Mouse (Mus musculus): Measurements from ENCODE around the gene Ephx4.
"Not testable (repeated sequence)": the region's sequence is repeated elsewhere in the genome, so short reads cannot be mapped to it uniquely, and the experiment has no call there.

The Ephx4 gene

GRCm38 (mm10) chr5:107402436-107402835 lies at the start of gene Ephx4:
TSS of gene Ephx4 (plus strand) at chr5:107402736.
- DNase-seq (ENCODE audit: low spot score) = no peak

- DNase-seq (ENCODE audit: low spot score) = no peak
Observed at GRCm38 (mm10) chr5:107353981-107354380, 48.6 kb upstream of the Ephx4 start.

- DNase-seq (ENCODE audit: low spot score) = no peak
Observed at GRCm38 (mm10) chr5:107355801-107356200, 46.7 kb upstream of the Ephx4 start.

GRCm38 (mm10) chr5:107357723-107358122 lies 44.8 kb upstream of the Ephx4 start:
- DNase-seq (ENCODE audit: low spot score) = no peak

GRCm38 (mm10) chr5:107359395-107360053 lies 43.0 kb upstream of the Ephx4 start:
- DNase-seq (ENCODE audit: low spot score) = peak; percentile 95

GRCm38 (mm10) chr5:107360054-107360730 lies 42.3 kb upstream of the Ephx4 start:
- no peak for DNase-seq (ENCODE audit: low spot score)

GRCm38 (mm10) chr5:107370040-107370439 lies 32.5 kb upstream of the Ephx4 start:
- no peak for DNase-seq (ENCODE audit: low spot score)

- no peak for DNase-seq (ENCODE audit: low spot score)
Observed at GRCm38 (mm10) chr5:107371335-107371734, 31.2 kb upstream of the Ephx4 start.

GRCm38 (mm10) chr5:107373256-107373655 lies 29.3 kb upstream of the Ephx4 start:
- no peak for DNase-seq (ENCODE audit: low spot score)

- not testable (repeated sequence) for DNase-seq (ENCODE audit: low spot score)
Observed at GRCm38 (mm10) chr5:107386448-107386847, 16.1 kb upstream of the Ephx4 start.

GRCm38 (mm10) chr5:107387788-107388187 lies 14.7 kb upstream of the Ephx4 start:
- DNase-seq (ENCODE audit: low spot score) = no peak

- DNase-seq (ENCODE audit: low spot score) = no peak
Observed at GRCm38 (mm10) chr5:107389373-107389772, 13.2 kb upstream of the Ephx4 start.

- DNase-seq (ENCODE audit: low spot score) = no peak
Observed at GRCm38 (mm10) chr5:107394437-107394836, 8.1 kb upstream of the Ephx4 start.

GRCm38 (mm10) chr5:107403011-107403946 lies 743 bp downstream of the Ephx4 start:
- peak; percentile 53 for DNase-seq (ENCODE audit: low spot score)

GRCm38 (mm10) chr5:107403947-107404684 lies 1.6 kb downstream of the Ephx4 start:
- no peak for DNase-seq (ENCODE audit: low spot score)

- no peak for DNase-seq (ENCODE audit: low spot score)
Observed at GRCm38 (mm10) chr5:107405361-107405760, 2.8 kb downstream of the Ephx4 start.

GRCm38 (mm10) chr5:107410305-107410704 lies 7.8 kb downstream of the Ephx4 start:
- DNase-seq (ENCODE audit: low spot score) = no peak

- DNase-seq (ENCODE audit: low spot score) = no peak
Observed at GRCm38 (mm10) chr5:107411326-107411725, 8.8 kb downstream of the Ephx4 start.

- no peak for DNase-seq (ENCODE audit: low spot score)
Observed at GRCm38 (mm10) chr5:107412285-107412684, 9.7 kb downstream of the Ephx4 start.

- DNase-seq (ENCODE audit: low spot score) = no peak
Observed at GRCm38 (mm10) chr5:107415098-107415497, 12.6 kb downstream of the Ephx4 start.

GRCm38 (mm10) chr5:107421676-107422075 lies 19.1 kb downstream of the Ephx4 start:
- DNase-seq (ENCODE audit: low spot score) = no peak

GRCm38 (mm10) chr5:107431249-107431648 lies 28.7 kb downstream of the Ephx4 start, which contains the start of gene Lpcat2b:
TSS of gene Lpcat2b (plus strand) at chr5:107431549.
- no peak for DNase-seq (ENCODE audit: low spot score)
